Mouse (Mus musculus) layer of hippocampus, adult 18-20 months (tissue): ENCODE results near the gene Ilkap. TPM values are rescaled to one million over a fixed set of nuclear protein-coding genes. Genes with fewer than 3 reads are reported as not detected.

Experiments used
- DNase-seq, 2 experiments: peaks; one replicate each; pipeline ENCODE4 v3.0.0; 2022; ENCODE audit warnings: low spot score in 2 of 2
- long read RNA-seq: library from polyadenylated mRNA; stranded (forward); transcript quantifications from one replicate; pipeline ENCODE4 v2.0.0, GENCODE M21; 2021
- total RNA-seq, 2 experiments: library from RNA; stranded (reverse); gene quantifications; 2 replicates each; pipeline ENCODE4 v1.2.3; 2021

Ilkap gene
- 10 to 100 TPM; 62.3 to 63.0 TPM for total RNA-seq
- long read RNA-seq, transcript Ilkap-201 (12 exons, 1,368 nt), result major isoform, 41 of 62 reads
- long read RNA-seq, partial matches to known transcripts, result 0 of 62 reads
- long read RNA-seq, other reads (novel, unspliced or antisense), result 16 of 62 reads

DNA sequence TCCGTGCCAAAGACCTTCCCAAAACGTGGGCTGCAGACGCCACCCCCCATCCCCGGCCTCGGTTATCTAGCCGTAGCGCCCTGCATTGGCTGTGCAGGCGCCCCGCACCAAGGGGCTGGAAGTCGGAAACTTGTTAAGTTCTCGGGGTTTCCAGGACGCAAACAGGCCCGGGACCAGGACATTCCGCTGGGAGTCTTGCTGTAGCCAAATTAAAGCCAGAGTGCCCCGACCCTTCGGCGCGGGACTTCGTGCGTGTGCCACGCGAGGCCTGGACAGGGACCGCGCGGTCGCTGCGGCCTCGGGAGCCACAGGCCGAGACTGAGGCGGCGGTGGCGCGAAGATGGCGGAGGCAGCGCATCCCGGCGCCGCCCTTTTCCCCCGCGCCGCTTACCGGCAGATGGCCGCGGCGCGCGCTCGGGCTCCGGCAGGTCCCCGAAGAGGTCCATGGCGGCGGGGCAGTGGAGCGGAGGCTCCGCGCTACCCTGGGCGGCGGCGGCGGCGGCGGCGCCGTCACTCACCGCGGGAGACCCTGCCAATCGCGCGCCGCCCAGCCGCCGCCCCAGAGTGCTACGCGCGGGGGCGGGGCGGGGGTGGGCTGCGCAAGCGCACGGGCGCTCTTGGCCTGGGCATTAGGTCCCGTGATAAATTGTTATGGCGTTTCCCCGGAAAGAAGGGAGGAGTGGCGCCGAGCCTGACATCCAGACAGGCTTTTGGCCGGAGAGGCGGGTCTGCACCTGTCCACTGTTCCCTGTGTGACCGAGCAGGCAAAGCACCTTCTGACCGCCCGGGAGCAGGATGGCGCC lies at the start of gene Ilkap:
Gene Ilkap (minus strand): TSS at position 556 of the 803 bp plus-strand sequence.
- peak; percentile 60 to 85 for DNase-seq

DNA sequence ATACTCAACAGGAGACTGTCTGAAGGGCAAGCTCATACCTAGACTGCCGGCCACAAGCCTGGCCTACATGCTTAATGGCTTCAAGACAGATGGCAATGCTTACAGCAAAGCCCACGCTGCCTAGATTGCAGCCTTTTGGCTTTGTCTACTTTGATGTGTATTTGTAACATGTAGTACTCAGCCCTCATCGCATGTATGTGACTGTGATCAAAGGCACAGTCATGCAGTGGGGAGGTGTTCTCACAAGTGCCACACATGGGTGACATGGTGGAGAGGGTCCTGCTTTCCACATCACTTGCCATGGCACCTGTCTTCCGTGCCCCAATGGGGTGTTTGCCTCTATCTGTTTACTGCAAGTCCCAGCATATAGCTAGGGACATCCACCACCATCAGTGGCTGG lies 47.9 kb upstream of the Ilkap start:
- no peak for DNase-seq

DNA sequence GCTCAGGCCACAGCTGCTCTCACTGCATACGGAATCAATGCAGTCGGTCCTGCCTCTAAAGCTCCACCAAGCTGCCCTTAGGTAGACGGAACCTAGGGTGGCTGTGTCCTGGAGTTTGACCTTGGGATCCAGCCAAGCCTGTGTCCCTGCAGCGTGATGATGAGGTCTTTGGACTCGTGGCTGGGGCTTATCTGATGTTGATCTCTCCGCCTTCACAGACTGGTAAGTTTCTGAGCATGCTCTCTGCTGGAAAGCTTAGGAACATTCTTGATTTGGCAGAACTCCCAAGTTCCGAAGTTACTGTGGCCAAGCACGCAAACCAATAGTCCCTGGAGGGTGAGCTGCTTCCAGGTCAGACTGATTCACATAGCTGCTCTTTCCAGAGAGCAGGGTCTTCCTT lies 47.4 kb upstream of the Ilkap start:
- DNase-seq, result peak in 1 of 2 experiments; percentile 37

DNA sequence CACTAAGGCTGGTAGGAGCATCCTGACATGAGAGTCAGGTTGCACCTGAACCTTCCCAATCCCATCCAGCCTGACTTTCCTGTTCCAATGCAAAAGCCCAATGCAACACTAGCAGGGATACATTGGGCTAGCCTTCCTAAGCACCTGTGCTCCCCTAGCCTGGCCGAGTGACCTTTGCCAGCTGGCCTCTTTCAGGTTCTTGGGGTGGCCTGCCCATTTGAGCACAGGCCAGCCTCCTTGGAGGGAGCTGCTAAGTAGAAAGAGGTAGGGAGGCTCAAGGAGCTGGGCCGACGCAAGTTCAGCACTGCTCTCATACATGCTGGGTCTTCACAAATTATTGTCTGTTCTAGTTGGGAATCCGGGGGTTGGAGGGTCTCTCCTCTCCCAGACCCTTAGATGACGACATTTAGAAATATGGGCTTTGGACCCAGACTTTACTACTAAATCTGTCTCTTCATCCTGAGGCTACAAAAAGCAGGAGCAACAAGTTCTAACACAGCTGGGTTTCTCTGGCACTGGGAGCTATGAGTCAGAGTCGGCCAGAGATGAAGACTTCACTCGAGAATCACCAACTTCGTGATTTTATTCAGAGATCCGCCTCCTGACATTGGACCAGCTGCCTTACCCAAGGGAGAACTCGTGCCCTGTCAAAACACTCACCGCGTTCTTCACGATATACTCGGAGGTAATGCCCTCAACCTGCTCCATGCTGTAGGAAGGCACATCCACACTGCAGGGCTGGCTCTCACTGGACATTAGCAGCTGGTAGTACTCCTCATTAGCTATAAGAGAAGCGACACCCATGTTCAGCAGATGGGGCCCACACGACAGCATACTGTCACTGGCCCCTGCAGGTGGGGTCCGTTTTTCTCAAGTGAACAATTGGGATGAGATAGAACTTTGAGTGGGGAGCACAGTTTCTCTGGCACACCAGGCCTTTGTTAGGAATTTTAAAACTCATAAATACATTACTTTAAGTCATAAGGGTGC lies 46.5 kb upstream of the Ilkap start:
- peak in 1 of 2 experiments; percentile 42 for DNase-seq

DNA sequence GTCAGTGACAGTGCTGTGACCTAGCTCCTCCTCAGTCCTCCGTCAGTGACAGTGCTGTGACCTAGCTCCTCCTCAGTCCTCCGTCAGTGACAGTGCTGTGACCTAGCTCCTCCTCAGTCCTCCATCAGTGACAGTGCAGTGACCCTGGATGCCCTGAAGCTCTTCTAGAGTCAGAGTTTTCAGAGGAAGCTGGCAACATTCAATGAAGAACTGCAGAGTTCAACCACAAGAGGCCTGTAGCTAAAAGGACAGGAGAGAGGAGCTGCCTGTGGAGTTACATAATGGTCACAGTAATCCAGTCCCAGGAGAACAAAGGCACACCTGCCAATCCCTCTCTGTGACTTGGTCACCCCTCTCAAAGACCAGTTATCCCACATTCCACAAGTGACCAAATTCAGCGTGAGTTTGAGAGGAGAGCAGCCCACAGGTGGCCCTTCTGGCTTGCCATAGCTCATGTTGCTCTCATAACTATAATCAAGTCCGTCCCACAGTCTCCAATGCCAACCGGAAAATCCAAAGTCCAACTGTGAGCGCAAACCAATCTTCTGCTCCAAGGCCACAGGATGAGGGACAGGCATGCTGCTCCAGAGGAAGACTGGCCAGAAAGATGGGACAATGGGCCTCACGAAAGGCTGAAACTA lies 43.9 kb upstream of the Ilkap start:
- DNase-seq, result no peak

DNA sequence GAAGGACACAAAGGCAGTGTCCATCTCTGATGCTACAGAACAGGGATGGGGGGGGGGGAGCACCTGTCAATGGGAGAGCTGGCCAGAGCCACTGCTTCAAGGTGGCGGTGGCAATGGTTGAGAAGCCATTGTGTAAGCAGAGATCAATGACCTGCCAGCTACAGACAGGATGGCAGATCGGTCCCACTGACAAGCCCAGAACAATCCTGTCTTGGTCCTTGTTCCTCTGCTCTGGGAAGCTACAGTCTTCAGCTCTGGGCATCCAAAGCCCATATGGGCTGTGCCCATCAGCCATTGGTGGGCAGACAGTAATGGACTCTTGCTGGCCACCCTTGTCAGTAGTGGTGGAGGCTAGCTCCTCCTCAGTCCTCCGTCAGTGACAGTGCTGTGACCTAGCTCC lies 43.2 kb upstream of the Ilkap start:
- DNase-seq, result no peak

DNA sequence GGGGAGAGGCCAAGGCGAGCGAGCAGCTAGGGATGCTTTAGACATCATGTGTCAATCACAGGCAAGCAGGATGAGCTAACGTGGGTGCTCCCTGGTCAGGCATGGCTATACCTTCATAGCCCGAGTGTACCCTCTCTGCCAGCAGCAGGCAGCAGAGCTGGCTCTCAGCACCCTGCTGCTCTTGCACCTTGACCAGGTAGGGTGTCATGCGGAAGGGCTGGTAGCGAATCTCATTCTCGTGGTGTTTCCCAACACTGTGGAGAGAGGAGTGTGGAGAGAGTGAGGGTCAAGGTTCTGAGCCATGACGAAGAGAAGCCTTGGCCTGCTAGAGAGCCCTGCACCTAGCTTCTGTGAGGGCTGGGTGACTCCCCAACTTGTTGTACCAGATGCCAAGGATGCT lies 41.2 kb upstream of the Ilkap start:
- DNase-seq, result no peak

DNA sequence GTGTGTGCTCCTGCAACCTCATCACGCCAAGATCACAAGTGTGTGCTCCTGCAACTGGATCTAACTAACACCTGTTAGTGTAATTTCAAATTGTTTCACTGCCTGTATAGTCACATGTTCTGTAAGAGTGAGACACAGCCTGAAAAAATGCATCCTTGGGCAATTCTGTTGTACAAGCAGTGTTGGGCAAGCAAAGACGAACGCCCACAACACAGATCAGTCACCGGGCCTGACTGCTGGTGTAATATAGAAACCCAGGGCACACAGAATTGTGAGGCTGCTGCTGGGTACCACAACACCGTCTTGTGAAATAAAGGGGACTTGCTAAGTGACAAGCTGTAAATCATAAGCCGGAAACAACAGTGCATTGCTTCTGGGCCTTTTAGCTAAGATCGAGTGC lies 39.0 kb upstream of the Ilkap start:
- no peak for DNase-seq

DNA sequence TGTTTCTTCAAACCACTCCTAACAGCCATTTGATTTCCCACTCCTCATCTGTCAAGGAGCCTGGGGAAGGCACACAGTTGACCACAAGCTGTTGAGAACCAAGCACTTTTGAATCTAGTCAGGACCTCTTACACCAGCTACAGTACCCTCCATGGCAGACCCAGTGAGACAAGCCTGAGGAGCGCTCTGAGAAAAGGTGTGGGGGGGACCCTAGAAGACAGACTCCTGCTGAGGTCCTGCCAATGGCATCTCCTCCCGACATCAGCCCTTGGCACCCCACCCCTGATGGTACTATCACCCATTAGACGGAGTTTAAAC lies 38.4 kb upstream of the Ilkap start:
- DNase-seq, result no peak

DNA sequence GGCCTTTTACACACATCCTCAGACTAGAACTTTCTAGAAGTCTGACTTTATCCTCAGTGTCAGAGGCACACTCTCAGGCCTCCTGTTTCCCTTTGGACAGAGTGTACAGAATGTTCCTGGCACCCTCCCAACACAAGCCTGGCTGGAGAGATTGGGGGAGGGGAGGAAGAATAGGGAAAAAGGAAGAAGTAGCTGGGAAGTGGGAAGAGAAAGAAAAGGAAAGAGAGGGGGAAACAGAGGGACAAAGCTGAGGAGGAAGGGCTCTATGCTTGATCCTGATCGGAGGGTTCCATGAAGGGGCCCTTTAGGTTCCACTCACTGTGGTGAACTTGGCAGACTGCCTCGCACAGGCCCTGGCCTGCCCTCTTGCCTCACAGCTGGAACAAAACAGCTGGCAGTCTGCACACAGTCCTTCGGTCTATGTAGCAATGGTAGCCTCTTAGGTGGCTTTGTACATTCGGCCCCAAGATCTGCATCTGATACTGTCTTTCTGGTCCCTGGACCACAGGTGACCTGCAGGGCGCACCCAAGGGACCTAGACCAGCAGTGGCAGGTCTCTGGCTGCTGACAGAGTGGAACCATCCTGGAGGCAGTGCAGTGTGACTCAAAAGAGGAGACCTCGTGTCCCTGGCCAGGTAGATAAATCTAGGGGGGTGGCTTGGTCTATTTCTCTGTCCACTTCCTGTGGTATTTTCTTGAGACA lies 37.9 kb upstream of the Ilkap start:
- peak in 1 of 2 experiments; percentile 66 for DNase-seq

DNA sequence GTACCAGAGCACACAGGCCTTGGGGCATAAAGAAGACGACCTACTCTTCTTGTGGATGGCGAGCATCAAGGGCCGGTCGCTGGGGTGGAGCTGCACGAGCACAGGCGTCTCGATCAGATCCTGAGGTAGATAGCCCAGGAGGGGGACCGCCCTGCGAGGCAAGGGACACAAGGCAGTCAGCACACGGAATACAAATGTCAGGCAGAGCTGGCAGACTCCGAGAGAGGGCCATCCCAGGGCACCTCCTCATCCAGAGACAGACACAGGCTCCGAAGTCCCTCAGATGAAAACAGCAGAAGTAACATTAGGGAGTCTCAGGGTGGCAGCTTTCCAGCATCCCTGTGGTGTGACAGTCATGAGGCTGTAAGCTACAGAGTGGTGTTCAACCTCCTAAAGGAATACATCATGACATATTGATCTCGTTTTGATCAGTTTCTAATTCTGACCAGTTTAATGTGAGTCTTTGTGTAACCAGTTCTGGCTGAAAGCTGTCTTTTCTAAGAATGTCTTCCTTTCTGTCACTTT lies 37.1 kb upstream of the Ilkap start:
- DNase-seq, result no peak

DNA sequence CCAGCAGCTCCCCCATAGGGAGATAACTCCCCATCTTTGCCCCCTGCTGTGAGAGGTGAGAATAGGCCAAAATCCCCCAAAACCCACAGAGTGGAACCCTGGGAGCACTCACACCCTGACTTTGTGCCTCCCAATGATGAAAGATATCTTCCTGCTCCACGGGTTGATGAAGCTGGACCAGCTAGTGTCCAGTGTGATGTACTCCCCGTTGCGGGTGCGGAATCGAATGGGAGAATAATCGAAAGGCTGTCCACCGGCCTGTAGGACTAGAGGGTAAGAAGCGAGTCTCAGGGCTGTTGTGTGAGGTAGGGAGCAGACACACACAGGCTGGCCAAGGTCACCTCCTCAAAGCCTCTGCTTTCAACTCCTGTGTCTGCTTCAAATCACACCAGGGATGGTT lies 36.3 kb upstream of the Ilkap start:
- DNase-seq, result no peak

DNA sequence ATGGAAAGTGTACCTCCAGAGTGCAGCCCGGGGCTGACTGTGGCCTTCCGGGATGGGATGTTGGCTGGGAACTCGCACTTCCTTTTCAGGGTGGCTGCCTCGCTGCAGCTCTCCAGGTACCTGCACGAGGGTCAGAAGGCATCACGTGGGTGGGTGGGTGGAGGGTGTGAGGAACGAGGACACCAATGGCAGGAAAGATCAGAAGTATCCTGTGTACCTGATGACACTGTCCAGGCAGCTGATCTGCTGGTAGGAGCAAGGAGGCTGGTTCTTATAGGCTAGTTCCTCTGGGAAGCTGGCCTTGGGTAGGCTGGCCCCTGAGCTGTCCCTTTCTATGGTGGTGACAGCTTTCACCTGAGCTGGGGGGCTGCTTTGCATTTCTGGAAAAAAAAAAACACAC lies 32.1 kb upstream of the Ilkap start:
- DNase-seq, result no peak

DNA sequence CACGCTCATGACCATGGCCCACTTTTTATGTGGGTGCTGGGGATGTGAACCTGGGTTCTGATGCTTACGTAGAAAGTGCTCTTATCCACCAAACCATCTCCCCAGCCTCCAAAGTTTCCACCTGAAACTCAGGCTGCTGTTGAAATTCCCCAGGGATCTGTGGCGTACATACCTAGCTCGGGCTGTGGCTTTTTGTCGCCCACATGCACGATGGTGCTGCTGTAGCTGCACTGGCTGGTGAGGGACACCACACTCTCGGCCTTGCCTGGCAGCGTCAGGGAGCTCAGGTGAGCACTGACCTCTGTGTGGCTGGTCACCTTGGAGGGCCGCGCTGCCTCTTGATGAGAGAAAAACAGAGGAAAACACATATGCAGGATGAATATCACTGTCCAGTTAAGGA lies 30.6 kb upstream of the Ilkap start:
- DNase-seq, result no peak

DNA sequence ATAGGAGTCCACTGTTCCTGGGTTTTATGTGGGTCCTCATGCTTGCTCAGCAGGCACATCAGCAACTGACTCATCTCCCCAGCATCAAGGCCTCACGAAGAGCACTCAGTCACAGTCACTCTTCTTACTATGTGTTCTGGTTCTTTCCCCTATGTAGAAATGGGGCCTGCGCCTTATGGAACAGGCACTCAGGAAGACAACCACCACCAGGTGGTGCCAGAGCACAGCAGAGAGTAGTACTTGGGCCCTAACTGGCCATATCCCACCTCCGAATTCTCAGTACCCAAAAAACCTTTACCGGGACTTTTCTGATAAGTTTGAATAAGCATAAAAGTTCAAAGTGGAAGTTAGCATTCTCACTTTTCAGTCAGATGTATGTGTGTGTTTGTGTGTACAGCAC lies 30.0 kb upstream of the Ilkap start:
- peak; percentile 51 to 88 for DNase-seq

DNA sequence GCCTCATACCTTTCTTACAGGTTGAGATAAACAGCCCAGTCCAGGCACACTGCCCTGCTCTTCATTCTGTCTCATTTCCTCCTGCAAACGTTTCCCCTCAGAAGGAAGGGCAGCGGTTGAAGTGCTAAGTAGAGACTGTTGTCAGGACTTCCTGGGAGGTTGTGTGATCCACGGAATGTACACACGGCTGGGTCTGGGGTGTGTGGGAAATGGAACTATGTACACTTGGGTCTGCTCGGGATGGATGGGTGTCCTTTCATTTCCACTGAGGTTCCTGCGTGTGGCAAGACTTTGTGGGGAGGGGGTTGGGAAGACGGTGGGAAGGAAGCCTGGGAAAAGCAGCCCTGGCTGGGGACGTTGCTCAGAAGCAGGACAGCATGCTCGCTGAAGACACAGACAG lies 27.8 kb upstream of the Ilkap start:
- no peak for DNase-seq

DNA sequence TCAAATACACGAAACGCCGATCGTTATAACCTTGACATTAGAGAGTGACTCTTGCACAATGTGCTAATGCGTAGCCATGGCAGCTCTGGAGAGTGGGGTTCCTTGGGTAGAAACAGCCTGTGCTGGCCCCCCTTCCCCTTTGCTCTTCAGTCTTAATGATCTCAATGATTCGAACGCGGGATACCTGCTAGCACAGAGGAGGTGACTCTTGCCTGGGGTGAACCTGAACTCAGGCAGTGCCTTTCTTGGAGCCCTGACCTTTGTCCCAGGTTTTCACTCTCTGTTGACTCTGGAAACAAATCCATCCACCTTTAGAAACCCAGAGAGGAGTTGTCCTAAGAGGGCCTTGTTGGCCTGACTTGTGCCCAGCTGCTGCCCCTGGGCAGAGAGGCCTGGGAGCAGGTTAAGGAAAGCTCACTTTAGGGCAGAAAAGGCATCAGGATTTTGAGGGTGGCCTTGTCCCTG lies 22.0 kb upstream of the Ilkap start:
- no peak for DNase-seq

DNA sequence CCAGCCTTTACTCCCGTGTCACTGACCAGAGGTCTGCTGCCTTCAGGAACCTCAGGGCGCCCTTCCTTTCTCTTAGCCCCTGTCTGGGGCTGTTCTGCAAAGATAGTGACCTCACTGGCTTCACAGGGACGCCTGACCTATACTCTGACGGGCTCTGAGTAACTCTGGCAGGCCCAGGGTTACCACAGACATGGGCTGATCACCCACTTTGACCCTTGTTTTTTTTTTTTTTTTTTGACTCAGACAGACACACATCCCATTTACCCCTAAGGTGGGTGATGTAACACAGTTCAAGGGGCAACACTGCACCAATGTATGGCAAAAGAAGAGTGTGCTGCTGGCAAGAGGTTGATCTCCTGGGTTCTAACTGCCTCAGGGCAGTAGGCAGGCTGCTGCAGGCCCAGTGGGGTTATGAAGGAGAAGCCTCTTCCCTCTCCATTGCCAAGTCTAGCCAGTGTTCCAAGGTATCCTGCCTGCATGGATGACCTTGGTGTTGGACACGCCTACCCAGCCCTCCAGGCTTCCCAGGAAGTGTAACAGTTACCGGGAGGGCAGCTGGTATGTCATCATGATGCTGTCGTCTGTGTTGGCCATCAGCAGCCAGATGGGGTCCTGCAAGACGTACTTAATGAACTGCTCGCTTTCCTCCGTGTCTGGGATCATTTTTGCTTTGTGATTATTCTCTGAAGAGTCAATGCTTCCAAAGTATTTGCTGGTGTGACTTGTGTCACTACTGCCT lies 21.4 kb upstream of the Ilkap start:
- no peak for DNase-seq

DNA sequence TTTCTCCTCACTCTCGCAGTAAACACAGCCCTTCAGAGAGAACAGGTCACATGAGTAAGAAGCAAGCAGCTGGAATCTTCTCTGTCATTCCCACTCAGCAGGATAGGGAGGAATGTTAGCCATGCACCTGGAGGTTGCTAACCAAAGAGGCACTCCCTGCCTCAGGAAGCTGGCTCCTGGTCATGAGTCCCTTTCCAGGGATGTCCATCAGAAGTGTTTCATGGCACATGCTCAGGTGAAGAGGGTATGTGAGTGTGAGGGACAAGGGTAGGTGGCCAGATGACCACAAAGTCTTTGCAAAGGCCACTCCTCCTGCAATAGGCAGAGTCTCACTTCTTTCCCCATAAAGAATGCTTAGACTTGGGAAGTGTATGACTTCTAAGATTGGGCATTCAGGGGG lies 19.4 kb upstream of the Ilkap start:
- DNase-seq, result no peak

DNA sequence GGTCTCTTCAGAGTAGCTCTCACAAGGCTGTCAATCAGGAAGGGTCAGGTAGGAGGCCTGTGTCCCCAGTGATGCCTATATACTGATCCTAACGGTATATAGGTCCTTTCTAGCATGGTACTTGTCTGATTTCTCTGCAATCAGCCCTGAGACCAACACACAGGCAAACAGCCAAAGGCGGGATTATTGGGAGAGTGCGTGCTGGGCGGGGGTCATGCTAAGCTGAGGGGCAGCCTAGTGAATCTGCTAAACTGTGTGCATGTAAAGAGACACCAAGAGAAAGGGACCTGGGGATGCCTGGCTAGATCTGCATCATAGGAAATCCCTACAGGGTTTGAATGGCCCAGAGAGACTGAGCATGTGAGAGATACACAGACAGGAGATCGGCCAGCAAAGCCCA lies 16.7 kb upstream of the Ilkap start:
- no peak for DNase-seq
